Mouse (Mus musculus): ENCODE measurements around the gene Psmd14. TPM values are rescaled to one million over a fixed set of nuclear protein-coding genes. Genes with fewer than 3 reads are reported as not detected.
A peak's percentile ranks its signal among the peaks of the same experiment; 100 is the strongest.

The Psmd14 gene
- polyA plus RNA-seq, 1 experiment from 2014 or later: 269 TPM

DNA sequence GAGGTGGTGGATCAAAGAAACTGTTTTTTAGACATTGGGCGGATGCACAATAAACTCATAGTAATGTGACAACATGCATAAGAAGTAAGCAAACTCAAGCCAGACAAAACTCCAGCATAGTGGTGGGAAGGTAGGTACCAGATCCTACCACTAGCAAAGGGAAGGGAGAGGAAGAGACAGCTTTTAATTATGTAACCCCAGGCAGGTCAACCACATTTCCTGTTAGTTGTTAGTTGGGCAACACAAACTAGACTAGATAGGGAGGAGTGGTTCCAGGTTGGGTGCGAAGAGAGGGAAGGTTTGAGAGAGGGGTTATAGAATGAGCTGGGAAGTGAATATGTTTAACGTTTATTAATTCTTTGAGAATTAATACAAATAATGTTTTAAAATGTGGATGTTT lies 1.9 kb upstream of the Psmd14 start:
- Histone ChIP-seq H3K4me3 (ENCODE audit: low read depth, low read length) (no peak overlapping the region), H3K4me1 (ENCODE audit: control insufficient read depth, insufficient read depth, low read length) (peaks cover 11% of the 10 kb centered on the region), H3K27ac (ENCODE audit: low read depth, low read length) (no peak overlapping the region), H3K9ac (ENCODE audit: low read length) (no peak overlapping the region), H3K9me3 (ENCODE audit: control insufficient read depth, low read length) (no peaks in the 10 kb centered on the region), H3K27me3 (ENCODE audit: control insufficient read depth, insufficient read depth, low read length) (no peaks in the 10 kb centered on the region), H3K36me3 (ENCODE audit: control insufficient read depth, insufficient read depth, low read length) (0 out of 2 replicates have a peak, but pooled peaks cover 4% of the 10 kb centered on the region), H3K4me2 (no peak overlapping the region)
- no peak for ATAC-seq (ENCODE audit: low FRiP score)
- 93% methylated on average over 3 of the region's 3 CpGs for WGBS
- no peak for DNase-seq (ENCODE audit: low spot score, missing footprints)

GRCm38 (mm10) chr2:61712526-61712925 lies 1.0 kb downstream of the Psmd14 start:
- Histone ChIP-seq H3K9ac (ENCODE audit: low read length) (peak overlapping the region; percentile 93), H3K27me3 (ENCODE audit: control insufficient read depth, insufficient read depth, low read length) (no peaks in the 10 kb centered on the region), H3K36me3 (ENCODE audit: control insufficient read depth, insufficient read depth, low read length) (0 out of 2 replicates have a peak, but pooled peaks cover 4% of the 10 kb centered on the region), H3K4me1 (ENCODE audit: control insufficient read depth, insufficient read depth, low read length) (peaks cover 11% of the 10 kb centered on the region), H3K4me3 (ENCODE audit: low read depth, low read length) (peak overlapping the region; percentile 86), H3K27ac (ENCODE audit: low read depth, low read length) (no peak overlapping the region), H3K4me2 (peak overlapping the region; percentile 82), H3K9me3 (ENCODE audit: control insufficient read depth, low read length) (no peaks in the 10 kb centered on the region)
- ATAC-seq (ENCODE audit: low FRiP score) (no peak), DNase-seq (ENCODE audit: low spot score, missing footprints) (no peak)
- WGBS: 55% methylated on average over 3 of the region's 3 CpGs

GRCm38 (mm10) chr2:61722401-61722982 lies 11.0 kb downstream of the Psmd14 start:
- Histone ChIP-seq H3K4me2 (no peak overlapping the region), H3K27ac (ENCODE audit: low read depth, low read length) (no peak overlapping the region), H3K27me3 (ENCODE audit: control insufficient read depth, insufficient read depth, low read length) (no peaks in the 10 kb centered on the region), H3K9me3 (ENCODE audit: control insufficient read depth, low read length) (no peaks in the 10 kb centered on the region), H3K36me3 (ENCODE audit: control insufficient read depth, insufficient read depth, low read length) (no peaks in the 10 kb centered on the region), H3K4me1 (ENCODE audit: control insufficient read depth, insufficient read depth, low read length) (no peaks in the 10 kb centered on the region), H3K9ac (ENCODE audit: low read length) (no peak overlapping the region), H3K4me3 (ENCODE audit: low read depth, low read length) (no peak overlapping the region)
- DNase-seq (ENCODE audit: low spot score, missing footprints): peak; percentile 80
- ATAC-seq (ENCODE audit: low FRiP score): no peak
- 88% methylated on average over 4 of the region's 4 CpGs for WGBS

- no peaks in the 10 kb centered on the region for H3K9me3 ChIP-seq (ENCODE audit: control insufficient read depth, low read length)
- H3K4me2 ChIP-seq: no peak overlapping the region
Observed at GRCm38 (mm10) chr2:61732802-61733486, 21.4 kb downstream of the Psmd14 start.

GRCm38 (mm10) chr2:61734175-61734574 lies 22.7 kb downstream of the Psmd14 start:
- Histone ChIP-seq H3K27me3 (ENCODE audit: control insufficient read depth, insufficient read depth, low read length) (no peaks in the 10 kb centered on the region), H3K9ac (ENCODE audit: low read length) (no peak overlapping the region), H3K9me3 (ENCODE audit: control insufficient read depth, low read length) (no peaks in the 10 kb centered on the region), H3K27ac (ENCODE audit: low read depth, low read length) (no peak overlapping the region), H3K4me1 (ENCODE audit: control insufficient read depth, insufficient read depth, low read length) (no peaks in the 10 kb centered on the region), H3K4me2 (no peak overlapping the region), H3K36me3 (ENCODE audit: control insufficient read depth, insufficient read depth, low read length) (no peaks in the 10 kb centered on the region), H3K4me3 (ENCODE audit: low read depth, low read length) (no peak overlapping the region)
- 92% methylated on average over 1 of the region's 1 CpGs for WGBS
- DNase-seq (ENCODE audit: low spot score, missing footprints): no peak
- ATAC-seq (ENCODE audit: low FRiP score): no peak

More at GRCm38 (mm10) chr2:61732802-61733486, 21.4 kb downstream of the Psmd14 start:
- no peak for ATAC-seq (ENCODE audit: low FRiP score)
- no peaks in the 10 kb centered on the region for H3K4me1 ChIP-seq (ENCODE audit: control insufficient read depth, insufficient read depth, low read length)
- no peaks in the 10 kb centered on the region for H3K27me3 ChIP-seq (ENCODE audit: control insufficient read depth, insufficient read depth, low read length)
- 95% methylated on average over 11 of the region's 11 CpGs for WGBS
- peak; percentile 41 for DNase-seq (ENCODE audit: low spot score, missing footprints)
- no peak overlapping the region for H3K27ac ChIP-seq (ENCODE audit: low read depth, low read length)
- H3K36me3 ChIP-seq (ENCODE audit: control insufficient read depth, insufficient read depth, low read length): no peaks in the 10 kb centered on the region
- H3K4me3 ChIP-seq (ENCODE audit: low read depth, low read length): no peak overlapping the region
- H3K9ac ChIP-seq (ENCODE audit: low read length): no peak overlapping the region

DNA sequence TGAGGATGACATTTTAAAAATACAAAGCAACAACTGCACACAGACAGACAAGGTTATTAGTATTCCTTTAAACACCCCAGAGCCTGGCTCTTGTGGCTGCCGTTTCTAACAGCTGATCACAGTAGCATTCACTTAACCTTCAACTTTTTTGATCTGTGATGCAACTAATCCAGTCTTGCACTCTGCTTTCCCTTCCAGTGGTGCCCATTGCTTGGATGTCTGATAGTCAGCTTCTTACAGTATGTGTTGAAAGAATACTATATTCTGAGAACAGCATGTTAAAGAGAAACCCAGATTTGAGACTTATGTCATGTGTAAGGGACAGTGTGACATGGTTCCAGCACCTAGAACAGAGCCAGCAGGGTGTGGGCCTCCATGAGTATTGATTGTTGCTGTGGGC lies 34.6 kb downstream of the Psmd14 start:
- WGBS: 68% methylated on average over 1 of the region's 1 CpGs
- no peaks in the 10 kb centered on the region for H3K4me1 ChIP-seq (ENCODE audit: control insufficient read depth, insufficient read depth, low read length)
- H3K4me2 ChIP-seq: no peak overlapping the region

DNA sequence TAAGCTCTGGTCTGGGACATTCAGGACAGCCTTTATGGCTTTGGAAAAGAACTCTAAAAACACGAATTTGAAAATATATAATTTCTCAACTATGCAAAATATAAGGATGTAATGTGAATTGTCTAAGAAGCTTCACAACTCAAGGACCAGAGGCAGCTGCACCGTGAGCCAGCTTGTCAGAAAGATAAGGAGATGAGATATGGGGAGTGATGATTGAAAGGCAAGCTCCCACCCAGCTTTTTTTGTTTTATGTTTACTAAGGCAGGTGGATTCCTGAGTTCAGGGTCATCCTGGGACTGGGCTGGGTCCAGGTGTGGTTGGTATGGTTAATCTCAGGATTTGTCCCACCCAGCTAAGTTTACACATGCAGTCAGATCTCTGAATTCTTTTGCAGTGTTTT lies 35.1 kb downstream of the Psmd14 start:
- Histone ChIP-seq H3K4me1 (ENCODE audit: control insufficient read depth, insufficient read depth, low read length) (no peaks in the 10 kb centered on the region), H3K27ac (ENCODE audit: low read depth, low read length) (no peak overlapping the region), H3K4me3 (ENCODE audit: low read depth, low read length) (no peak overlapping the region), H3K9me3 (ENCODE audit: control insufficient read depth, low read length) (no peaks in the 10 kb centered on the region), H3K9ac (ENCODE audit: low read length) (no peak overlapping the region), H3K27me3 (ENCODE audit: control insufficient read depth, insufficient read depth, low read length) (no peaks in the 10 kb centered on the region), H3K4me2 (no peak overlapping the region), H3K36me3 (ENCODE audit: control insufficient read depth, insufficient read depth, low read length) (no peaks in the 10 kb centered on the region)
- 73% methylated on average over 2 of the region's 2 CpGs for WGBS
- ATAC-seq (ENCODE audit: low FRiP score): no peak
- no peak for DNase-seq (ENCODE audit: low spot score, missing footprints)

More for the DNA sequence above, 34.6 kb downstream of the Psmd14 start:
- Histone ChIP-seq H3K27ac (ENCODE audit: low read depth, low read length) (no peak overlapping the region), H3K9me3 (ENCODE audit: control insufficient read depth, low read length) (no peaks in the 10 kb centered on the region), H3K36me3 (ENCODE audit: control insufficient read depth, insufficient read depth, low read length) (no peaks in the 10 kb centered on the region), H3K9ac (ENCODE audit: low read length) (no peak overlapping the region), H3K27me3 (ENCODE audit: control insufficient read depth, insufficient read depth, low read length) (no peaks in the 10 kb centered on the region), H3K4me3 (ENCODE audit: low read depth, low read length) (no peak overlapping the region)
- DNase-seq (ENCODE audit: low spot score, missing footprints): no peak
- no peak for ATAC-seq (ENCODE audit: low FRiP score)

DNA sequence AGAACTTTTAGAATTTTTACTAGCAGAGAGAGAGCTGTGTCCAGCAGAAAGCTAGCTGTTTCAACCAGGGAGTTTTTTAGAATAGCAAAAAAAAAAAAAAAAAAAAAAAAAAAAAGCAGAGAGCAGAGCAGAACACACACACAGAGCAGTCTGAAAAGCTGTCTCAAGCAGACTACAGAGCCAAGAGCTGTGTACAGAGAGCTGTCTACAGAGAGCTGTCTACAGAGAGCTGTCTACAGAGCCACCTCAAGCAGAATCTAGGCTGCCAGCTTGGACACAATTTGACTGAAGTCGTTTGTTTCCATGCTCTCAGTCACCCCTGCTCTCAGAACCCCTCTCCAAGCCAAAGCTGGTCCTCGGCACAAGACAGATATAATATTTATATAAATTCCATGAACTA lies 35.9 kb downstream of the Psmd14 start:
- Histone ChIP-seq H3K36me3 (ENCODE audit: control insufficient read depth, insufficient read depth, low read length) (no peaks in the 10 kb centered on the region), H3K9ac (ENCODE audit: low read length) (no peak overlapping the region), H3K4me3 (ENCODE audit: low read depth, low read length) (no peak overlapping the region), H3K27me3 (ENCODE audit: control insufficient read depth, insufficient read depth, low read length) (no peaks in the 10 kb centered on the region), H3K27ac (ENCODE audit: low read depth, low read length) (no peak overlapping the region), H3K9me3 (ENCODE audit: control insufficient read depth, low read length) (no peaks in the 10 kb centered on the region), H3K4me2 (no peak overlapping the region), H3K4me1 (ENCODE audit: control insufficient read depth, insufficient read depth, low read length) (no peaks in the 10 kb centered on the region)
- ATAC-seq (ENCODE audit: low FRiP score): no peak
- DNase-seq (ENCODE audit: low spot score, missing footprints): no peak
- 77% methylated on average over 2 of the region's 2 CpGs for WGBS

DNA sequence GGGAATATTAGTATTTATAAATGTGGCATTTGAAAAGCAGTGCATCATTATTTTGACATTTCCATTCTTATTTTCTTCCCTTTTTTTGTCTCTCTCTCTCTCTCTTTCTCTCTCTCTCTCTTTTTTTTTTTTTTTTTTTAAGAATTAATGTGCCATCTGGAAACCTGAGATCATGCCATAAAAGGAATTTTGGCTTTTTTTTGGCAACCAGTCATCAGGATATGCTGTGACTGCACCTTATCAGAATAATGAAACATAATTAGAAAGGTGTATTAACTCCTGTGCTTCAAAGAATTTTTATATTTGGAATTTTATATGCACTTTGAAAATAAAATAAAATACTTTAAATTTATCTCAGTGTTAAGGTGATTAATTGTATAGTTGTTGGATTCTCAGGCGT lies 39.2 kb downstream of the Psmd14 start:
- ATAC-seq (ENCODE audit: low FRiP score) (no peak), DNase-seq (ENCODE audit: low spot score, missing footprints) (no peak)
- 76% methylated on average over 1 of the region's 1 CpGs for WGBS
- H3K4me2 ChIP-seq: no peak overlapping the region
- H3K9ac ChIP-seq (ENCODE audit: low read length): no peak overlapping the region
- no peaks in the 10 kb centered on the region for H3K4me1 ChIP-seq (ENCODE audit: control insufficient read depth, insufficient read depth, low read length)
- no peak overlapping the region for H3K4me3 ChIP-seq (ENCODE audit: low read depth, low read length)
- H3K27ac ChIP-seq (ENCODE audit: low read depth, low read length): no peak overlapping the region
- H3K36me3 ChIP-seq (ENCODE audit: control insufficient read depth, insufficient read depth, low read length): no peaks in the 10 kb centered on the region
- no peaks in the 10 kb centered on the region for H3K9me3 ChIP-seq (ENCODE audit: control insufficient read depth, low read length)
- H3K27me3 ChIP-seq (ENCODE audit: control insufficient read depth, insufficient read depth, low read length): no peaks in the 10 kb centered on the region
